9 mouse cellular contexts compared by ENCODE assay signal in the genomic region with DNA sequence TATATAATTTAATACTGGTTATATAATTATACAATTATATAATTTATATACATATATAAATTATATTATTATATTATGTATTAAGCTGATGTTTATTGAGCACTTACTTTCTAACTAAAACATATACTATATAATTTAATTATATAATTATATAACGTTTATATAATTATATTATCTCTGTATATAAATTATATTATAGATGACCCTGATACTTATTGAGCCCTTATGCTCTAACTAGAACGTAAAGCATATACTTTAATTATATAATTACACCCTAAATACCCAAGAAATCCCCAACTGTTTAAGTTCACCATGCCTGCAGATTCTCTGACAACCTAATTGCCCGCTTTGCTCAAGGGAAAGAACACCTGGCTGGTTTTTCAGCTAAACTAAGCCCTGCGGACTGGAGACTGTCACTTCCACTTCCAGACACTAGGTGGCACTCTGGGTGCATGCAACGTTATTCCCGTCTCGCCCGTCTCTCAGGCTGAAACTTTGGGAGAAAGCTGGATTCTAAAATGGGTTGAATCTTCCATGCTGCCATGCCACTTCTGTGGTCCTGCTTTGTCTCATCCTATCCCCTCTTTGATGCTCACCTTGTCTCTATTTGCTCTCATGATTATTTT.
DNase-seq lines count a peak whose midpoint lies in the region; ATAC-seq and TF ChIP-seq lines count a peak whose summit lies in the region.
"Had no signal": no experiment of that assay in that cellular context is flagged by ENCODE, and none has a peak within 500 bp of the region (broad histone marks: within the 10 kb centered on the region; RNA-seq: fewer than 3 reads in every experiment).

No protein-coding gene starts in this region.

- H3K4me3 ChIP-seq in ES-E14 (ENCODE audit: insufficient read depth in 1 of 2, low read depth in 1 of 2, low read length in 2 of 2, poor library complexity in 1 of 2, severe bottlenecking in 1 of 2), result no peak overlapping the region
- no peak overlapping the region for H3K4me3 ChIP-seq in lung, adult 2 months (replicated peaks; ENCODE audit: extremely low read depth, low read depth, low read length)
- H3K4me3 ChIP-seq: lung, embryonic 15.5 days had no signal

- 8% methylated on average over 8 of the region's 8 CpGs for WGBS in large intestine, adult 2 months
- WGBS in lung, adult 2 months, result 13% methylated on average over 8 of the region's 8 CpGs

- no peaks in the 10 kb centered on the region for H3K9me3 ChIP-seq in ES-E14 (ENCODE audit: control insufficient read depth, insufficient read depth, low read depth, low read length)
- H3K9me3 ChIP-seq: lung, embryonic 15.5 days had no signal

- in situ Hi-C loops in ES-E14 (cut with MboI; ENCODE audit: low sequenced_read_pairs in 2 of 2, unreplicated experiment in 2 of 2), result loop anchor here in 1 of 2 experiments (25.0 kb wide), 1 partner anchor 907 kb away; no protein-coding TSS in a partner anchor

- H3K36me3 ChIP-seq in ES-E14 (ENCODE audit: control insufficient read depth, insufficient read depth, low read length, poor library complexity, severe bottlenecking), result no peaks in the 10 kb centered on the region
- H3K36me3 ChIP-seq: lung, embryonic 15.5 days had no signal

- H3K4me1 ChIP-seq in ES-E14 (ENCODE audit: control insufficient read depth in 2 of 2, insufficient read depth in 2 of 2, low read length in 2 of 2, poor library complexity in 1 of 2), result no peaks in the 10 kb centered on the region
- no peaks in the 10 kb centered on the region for H3K4me1 ChIP-seq in lung, adult 2 months (ENCODE audit: control insufficient read depth, insufficient read depth, low read length)
- H3K4me1 ChIP-seq: lung, embryonic 15.5 days had no signal

- DNase-seq in ES-E14 (ENCODE audit: low read depth, low spot score), result peak; percentile 69
- DNase-seq in adrenal gland, adult 18-20 months (ENCODE audit: low spot score in 2 of 2), result peak; percentile 63 to 68
- peak; percentile 88 for DNase-seq in embryo, embryonic 10.5 days (ENCODE audit: low spot score)
- peak; percentile 31 for DNase-seq in heart, adult 8-10 months (ENCODE audit: low spot score)
- peak; percentile 28 for DNase-seq in large intestine, adult 2 months (ENCODE audit: low read depth, low spot score)
- peak; percentile 50 for DNase-seq in lung, adult 2 months
- DNase-seq in right cerebral cortex, postnatal 25 days, result peak; percentile 81

- H3K27ac ChIP-seq in ES-E14 (ENCODE audit: insufficient read depth, low read depth, low read length, poor library complexity, severe bottlenecking), result no peak overlapping the region
- H3K27ac ChIP-seq: lung, embryonic 15.5 days had no signal

- no peak for TF ChIP-seq POLR2A in lung, adult 2 months (IDR thresholded peaks at IDR 0.05; ENCODE audit: borderline replicate concordance, extremely low read depth, low read depth, low read length)

- ATAC-seq in megakaryocyte, adult 5-6 weeks (ENCODE audit: poor library complexity, severe bottlenecking), result no peak

- TF ChIP-seq CTCF in lung, adult 2 months (IDR thresholded peaks at IDR 0.05; ENCODE audit: insufficient read depth, low read length), result peak; percentile 98

- no peak overlapping the region for H3K9ac ChIP-seq in ES-E14 (ENCODE audit: insufficient read depth, low read depth, low read length, poor library complexity, severe bottlenecking)
- H3K9ac ChIP-seq: lung, embryonic 15.5 days had no signal

TF ChIP-seq in ES-E14, 5 proteins besides CTCF, POLR2A, EP300 and RAD21:
- no peak for TF ChIP-seq CHD2 (IDR thresholded peaks at IDR 0.05; ENCODE audit: low read depth, low read length)
- peak; percentile 92 for TF ChIP-seq ZC3H11A (IDR thresholded peaks at IDR 0.05; ENCODE audit: borderline replicate concordance, low read depth, low read length)
TF ChIP-seq in ES-E14: peak in this region for 1.

Comparison
In these comparisons a context has a peak if more than half of its experiments do, and no peak if none do; other contexts are left out.
1. DNase-seq: peak in every context shown above with its lines; median percentile 88 in embryo, embryonic 10.5 days; 81 in right cerebral cortex, postnatal 25 days; 69 in ES-E14; 66 in adrenal gland, adult 18-20 months; 50 in lung, adult 2 months; 31 in heart, adult 8-10 months; 28 in large intestine, adult 2 months.